Mouse (Mus musculus) cerebellum, postnatal 14 days (tissue): ENCODE data around the gene Rarb.

Experiments used
- DNase-seq, 2 experiments: peaks; one replicate each; pipeline ENCODE4 v3.0.0; 2021; ENCODE audit warnings: mixed read lengths in 2 of 2

The Rarb gene

DNA sequence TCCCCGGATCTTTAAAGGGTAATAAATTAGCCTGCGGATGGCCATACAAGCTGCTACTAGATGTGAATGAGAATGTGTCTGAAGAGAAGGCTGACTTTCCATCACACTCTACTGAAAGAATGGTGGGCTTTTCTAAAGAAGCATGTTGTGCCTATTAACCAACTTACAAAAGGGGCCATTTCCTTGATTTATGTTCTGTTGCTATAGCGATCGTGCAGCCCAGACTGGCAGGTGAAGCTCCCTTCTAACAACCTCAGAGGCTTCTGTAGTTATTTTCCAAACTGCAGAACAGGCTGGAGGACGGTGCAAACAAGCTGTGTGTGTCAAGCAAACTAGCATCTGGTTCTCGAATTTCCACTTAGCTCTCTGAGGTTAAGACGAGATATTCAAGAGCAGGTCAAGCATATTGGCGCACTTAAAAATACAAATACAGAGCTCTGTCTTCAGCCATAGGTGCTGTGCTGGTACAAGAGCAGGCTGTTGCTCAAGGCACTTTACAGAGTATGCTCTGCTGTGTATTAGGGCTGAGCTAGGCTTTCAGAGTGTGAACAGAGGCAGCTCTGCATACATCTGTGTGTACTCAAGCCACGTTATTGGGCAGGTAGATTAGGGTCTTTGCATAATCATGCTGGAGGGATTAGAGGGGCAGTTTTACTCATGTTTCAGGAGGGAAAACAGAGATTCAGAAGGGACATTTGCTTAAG lies 85.2 kb downstream of the Rarb start:
- no peak for DNase-seq

DNA sequence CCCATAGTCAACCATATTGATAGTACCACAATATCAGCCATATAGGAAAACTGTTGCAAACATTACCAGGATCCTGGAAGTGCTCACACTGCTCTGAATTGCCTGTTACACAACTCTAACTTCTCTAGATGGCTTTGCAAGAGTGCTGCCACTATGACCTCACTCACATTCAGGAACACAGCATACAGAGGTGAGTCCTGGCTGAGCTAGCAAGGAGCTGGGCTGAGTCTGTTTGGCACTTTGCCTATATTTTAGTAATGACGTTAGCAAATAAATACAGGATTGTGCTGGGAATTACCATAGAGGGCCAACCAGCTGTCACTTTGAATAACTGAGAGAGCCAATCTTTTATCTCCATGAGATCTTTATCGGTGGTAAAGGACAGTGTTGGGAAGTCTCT lies 86.9 kb downstream of the Rarb start:
- DNase-seq = no peak

DNA sequence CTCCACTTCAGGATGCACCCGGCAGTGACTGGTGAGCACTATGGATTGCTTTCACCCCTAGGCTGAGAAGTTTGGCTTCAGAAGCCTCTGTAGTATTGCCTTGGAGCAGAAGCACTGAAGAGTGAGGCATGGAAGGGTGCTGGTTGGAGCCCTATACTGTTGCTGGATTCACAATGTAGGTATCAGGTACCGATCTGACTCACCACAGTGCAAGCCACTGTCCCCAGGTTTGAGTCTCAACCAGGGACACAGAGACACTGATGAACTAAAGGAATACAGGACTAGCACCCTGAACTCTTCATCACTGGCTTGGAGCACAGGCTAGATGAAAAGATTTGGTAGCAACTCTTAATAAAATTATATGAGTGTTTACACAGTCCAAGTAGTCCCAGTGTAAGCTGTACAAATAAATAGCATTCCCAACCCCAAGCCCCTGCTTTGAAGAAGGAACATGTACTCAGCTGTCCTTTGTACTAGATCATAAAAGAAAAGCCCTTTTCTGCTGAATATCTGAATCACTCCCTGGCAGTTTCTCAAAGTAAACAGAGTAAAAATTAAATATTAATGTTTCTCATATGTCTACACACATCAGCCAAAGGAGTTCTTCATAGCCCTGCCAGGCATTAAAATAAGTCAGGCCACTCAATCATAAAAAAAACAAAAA lies 90.6 kb downstream of the Rarb start:
- no peak for DNase-seq

DNA sequence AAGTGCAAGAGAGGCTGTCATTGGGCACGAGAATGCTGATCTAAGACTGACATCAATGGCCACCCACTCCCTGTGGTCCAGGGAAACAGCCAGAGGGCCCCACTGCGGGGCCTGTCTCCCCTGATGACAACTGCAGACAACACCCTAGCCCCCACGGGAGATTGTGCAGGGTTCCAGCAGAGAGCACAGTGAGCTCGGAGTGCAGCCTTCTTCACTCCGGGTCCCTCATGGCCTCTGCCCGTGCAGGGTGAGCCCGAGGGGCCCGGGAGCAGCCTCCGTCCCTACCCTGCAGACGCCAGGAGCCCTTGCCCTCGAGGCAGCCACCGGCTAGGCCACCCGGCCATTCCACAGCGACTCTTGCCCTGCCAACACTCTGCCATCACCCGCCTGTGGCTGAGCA lies 95.0 kb downstream of the Rarb start:
- no peak for DNase-seq

DNA sequence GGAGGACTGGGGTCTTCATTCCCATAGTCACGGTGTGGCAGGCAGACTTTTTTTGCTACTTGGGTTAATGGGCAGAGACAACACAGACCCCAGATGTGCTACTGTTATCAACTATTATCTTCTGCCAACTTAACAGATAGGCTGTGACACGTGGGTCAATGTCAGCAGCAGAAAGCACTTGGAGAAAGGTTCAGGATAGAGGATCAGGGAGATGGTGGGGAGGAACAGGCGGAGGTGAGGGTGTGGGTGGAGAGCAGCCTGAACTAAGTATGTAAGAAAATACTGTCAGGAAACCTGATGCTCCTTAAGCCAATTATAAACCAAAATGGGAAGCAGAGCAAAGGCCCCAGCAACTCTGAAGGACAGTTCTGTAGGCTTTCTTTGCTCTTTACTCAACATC lies 101.1 kb downstream of the Rarb start:
- no peak for DNase-seq

DNA sequence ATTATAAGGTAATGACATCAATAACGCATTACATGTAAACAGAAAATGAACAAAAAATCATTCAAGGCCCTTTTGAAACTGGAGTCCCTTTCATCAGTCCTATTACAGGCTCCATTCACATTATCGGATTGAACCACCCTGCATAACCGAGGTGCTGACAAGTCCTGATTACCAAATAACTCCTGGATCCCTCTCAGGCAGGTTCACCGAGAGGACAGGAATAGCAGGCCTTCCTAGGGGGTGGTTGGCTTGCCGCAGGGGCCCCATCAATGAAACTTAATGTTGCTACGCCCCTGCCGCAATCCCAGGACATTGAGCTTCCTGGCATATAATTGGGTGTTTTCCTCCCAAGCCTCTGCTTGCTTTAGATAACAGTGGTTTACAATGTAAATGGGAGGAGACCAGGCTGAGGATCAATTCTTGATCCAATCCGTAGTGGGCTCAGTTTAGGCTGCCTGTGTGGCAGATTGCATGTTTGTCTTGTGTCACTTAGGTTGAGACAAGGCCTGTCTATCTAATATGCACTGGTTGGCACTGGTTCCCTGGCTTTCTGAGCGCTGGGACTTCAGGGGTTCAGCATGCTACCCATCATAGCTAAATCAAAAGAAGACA lies 104.5 kb downstream of the Rarb start:
- no peak for DNase-seq

DNA sequence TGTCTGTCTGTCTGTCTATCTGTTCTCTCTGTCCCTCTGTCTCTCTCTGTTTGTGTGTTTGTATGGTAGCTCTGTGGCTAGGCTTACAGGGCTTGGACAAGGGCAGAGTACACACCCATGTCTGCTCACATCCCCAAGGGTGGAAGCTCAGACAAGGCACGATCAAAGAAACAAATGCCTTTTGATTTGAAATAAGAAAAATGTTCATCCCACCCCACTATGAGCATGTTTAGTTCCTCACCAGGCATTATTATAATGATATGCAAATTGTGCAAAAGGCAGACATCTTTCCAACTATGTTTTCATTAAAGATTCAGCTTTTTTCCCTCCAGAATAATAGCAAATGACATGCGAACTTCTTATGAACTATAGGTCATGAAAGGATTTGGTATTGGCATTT lies 105.2 kb downstream of the Rarb start:
- DNase-seq = no peak

DNA sequence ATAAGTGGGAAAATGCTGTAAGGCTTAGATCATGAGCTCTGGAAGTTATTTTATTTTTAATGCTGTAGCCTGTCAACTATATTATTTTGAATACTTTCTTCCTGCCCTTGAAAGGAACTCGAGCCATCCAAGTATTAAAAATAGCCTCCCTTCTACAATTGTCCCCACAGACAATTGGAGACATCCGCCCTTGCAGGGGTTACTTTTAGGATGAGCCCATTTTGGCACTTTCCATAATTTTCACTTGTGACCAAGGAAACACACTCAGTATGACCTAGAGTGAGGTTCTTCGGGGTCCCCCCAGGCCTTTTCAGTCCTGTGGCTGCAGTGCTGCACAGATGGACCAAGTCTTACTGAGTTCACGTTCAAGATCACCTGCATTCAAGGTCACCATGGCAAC lies 119.7 kb downstream of the Rarb start:
- no peak for DNase-seq

DNA sequence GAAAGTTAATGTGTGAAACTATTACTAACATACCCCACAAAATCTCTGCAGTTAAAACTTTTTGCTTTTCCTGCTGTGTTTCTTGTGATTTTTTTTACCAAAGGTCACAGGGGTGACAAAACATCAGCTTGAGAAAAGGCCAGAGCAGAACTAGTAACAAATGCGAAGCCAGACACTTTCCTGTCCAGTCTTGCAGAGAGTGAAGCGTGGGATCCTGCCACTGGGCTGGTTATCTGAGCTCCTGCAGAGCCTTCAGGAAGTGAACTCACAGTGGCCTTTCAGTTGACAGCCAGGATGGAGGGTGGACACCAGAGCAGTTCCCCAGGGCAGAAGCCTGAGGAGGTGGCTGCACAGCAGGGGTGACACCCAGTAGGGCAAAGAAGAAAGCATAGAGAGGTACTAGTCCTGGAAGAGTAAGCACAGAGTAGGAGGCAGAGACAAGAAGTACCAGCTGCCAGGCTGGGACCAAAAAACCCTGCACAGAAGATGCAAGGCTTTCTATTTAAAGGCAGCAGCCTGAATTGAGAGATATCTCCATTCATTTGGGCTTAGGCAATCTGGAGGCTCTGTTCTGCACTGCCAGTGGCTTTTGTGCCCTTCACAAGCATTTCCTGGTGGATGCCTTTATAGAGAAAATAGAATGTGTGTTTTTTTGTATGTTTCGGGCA lies 123.4 kb downstream of the Rarb start:
- DNase-seq = no peak

DNA sequence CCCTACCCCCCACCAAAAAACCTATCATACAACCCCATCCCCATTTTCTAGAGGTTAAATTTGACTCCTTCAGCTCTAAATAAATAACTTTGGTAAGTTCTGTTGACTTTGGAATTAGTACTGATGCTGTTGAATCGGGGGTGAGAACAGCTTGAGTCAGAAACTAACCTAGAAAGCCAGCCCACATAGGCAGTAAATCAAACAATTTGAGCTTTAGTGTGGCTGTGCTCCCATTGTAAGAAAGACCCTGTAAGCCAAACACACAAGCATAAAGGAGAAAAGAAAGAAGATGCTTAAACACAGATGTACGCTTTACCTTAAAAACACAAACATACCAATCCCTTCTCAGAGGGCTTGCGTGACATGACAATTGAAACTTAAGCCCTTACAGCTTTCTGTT lies 140.6 kb downstream of the Rarb start:
- no peak for DNase-seq

DNA sequence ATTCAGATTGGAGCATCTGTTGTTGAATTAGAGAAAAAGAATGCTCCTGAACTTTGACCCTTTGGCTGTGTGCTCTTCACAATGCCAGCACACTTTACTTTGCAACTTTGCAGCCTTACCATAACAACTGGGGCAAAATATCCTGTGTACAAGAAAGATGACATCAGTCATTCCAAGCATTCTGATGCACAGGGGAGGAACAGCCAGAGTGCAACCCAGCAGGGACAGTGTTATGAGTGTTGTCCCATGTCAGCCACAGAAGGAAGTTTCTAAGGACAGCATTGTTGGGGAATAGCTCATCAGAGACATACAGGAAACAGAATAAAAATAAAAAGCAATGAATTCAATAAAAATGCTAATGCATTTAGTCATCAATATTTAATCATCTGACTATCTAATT lies 141.9 kb downstream of the Rarb start:
- no peak for DNase-seq

DNA sequence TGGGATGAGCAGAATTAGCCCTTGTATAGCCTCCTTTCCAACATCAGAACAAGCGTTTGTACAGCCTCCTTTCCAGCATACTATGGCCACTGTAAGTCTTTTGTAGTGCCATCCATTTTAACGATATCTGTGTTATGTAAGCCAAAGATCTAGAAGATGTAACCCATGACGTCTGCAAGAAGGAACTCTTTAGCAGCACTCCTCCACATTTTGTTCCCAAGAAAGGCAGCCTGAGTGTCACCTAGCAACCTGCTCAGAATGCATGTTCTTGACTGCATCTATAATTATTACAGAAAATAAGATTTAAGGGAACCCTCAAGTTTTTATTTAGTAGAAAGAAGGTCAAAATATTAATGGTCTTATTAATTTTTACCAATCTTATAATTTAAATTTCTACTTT lies 148.4 kb downstream of the Rarb start:
- no peak for DNase-seq

DNA sequence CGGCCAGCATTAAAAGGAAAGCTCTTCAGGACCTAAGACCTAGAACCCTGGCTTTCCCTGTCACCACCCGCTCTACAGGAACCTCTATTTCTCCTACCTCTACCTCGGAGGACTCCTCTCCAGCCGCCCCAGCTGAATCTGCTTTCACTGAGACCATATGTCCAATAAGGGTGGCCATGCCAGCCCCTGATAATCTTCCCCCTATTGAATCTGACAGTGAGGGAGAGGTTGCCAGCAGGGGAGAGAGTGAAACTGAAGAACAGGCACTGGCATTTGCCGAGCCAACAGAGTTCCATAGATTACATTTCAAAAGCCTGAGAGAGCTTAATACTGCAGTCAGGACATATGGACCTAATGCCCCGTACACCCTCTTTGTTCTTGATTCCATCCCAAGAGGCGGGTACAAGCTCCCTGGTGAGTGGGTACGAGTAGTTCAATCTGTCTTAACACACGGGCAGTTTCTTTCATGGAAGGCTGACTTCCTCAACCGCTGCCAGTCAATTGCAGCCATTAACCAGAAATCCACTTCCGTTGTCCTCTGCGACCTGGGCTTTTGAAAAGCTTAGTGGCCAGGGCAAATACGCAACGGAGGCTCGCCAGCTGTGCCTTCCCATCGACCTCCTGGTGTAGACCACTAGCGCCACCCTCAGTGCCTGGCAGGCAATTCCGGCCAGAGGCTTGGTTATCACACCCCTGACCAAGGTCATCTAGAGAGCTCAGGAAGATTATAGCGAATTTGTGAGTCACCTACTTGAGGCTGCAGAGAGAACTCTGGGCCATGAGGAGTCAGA lies 179.6 kb downstream of the Rarb start:
- peak; percentile 74 to 81 for DNase-seq

DNA sequence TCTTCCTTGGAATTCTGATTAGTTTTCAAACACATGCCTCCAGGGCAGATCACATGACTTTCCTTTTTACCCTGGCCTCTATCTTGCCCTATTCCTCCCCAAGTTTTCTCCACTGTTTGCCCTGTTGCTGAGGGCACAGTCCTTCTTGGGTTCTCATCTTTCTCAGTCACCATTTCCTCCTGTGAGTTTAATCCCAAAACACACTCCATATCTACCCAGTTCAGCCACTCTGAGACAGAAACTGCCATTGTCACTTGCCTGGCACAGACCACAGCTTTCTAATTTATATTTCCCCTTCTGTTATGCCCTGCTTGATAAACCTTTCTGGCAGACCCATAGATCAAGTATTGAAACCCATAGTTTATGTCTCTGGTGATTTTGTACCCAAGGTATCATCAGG lies 205.0 kb downstream of the Rarb start:
- no peak for DNase-seq

DNA sequence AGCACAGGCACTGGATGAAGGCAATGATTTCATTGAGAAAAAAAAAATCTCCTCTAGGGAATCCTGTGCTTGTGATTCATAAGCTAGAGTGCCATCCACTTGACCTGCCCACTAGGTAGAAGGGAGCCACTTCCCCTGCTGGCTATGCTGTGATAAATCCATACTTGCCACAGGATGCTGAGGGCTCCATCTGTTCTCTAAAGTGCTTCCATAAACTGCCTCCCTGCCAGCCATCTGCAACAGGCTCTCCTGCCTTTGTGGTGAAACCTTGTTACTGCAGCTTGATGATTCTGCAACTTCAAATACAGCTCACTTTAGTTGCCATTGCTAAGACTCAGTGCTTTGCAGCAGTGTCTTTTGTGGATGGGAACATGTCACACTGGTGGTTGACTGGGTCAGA lies 213.5 kb downstream of the Rarb start:
- peak; percentile 61 to 69 for DNase-seq

DNA sequence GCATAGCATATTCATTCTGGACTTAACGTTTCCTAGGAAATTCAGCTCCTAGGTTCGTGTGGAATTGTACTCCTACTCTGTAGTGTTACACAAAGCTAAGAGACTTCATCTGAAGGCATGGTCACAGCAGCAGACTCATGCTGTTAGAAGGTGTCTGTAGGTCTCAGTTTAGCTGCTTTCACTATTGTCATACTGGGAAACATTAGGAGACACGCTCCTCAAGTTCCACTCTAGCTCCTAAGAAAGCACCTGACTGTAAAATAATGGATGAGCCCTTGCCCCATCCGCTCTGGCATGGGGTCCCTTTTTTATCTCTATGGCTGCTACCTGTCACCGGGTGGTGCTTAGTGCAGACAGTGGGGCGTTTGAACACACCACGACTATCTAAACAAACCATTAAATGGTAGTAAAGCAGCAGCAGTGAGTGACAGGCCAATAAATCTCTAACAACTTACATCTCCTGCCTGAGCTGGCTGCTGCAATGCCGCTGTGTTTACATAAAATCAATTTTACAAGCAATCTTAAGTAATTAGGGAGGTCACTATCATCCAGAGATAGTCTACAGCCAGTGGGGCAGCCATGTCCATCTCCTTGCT lies 214.4 kb downstream of the Rarb start:
- no peak for DNase-seq

DNA sequence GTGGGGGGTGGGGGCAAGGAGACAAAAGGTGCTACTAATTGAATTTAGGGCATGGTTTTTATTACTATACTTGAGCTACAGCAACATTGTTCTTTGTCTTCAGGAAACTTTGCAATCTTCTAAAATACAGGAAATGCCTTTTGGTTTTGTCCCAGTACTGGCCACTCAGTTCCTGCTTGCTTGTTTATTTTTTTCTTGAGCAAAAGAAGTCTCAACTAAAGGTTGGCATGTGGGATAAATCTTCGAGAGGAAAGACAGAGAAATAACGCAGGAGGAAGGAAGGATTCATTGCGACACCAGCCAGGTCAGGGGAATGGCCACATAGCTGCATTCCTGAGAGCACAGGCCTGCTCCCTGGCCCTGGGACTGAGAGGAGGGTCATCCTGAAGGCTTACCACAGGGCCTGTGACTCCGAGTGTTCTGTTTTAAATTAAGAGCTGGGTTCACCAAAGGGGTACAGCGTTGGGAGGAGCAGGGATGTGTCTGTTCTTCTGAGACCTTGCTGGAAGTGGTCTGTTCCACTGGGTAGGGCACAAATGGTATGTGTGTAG lies 215.8 kb downstream of the Rarb start:
- no peak for DNase-seq

DNA sequence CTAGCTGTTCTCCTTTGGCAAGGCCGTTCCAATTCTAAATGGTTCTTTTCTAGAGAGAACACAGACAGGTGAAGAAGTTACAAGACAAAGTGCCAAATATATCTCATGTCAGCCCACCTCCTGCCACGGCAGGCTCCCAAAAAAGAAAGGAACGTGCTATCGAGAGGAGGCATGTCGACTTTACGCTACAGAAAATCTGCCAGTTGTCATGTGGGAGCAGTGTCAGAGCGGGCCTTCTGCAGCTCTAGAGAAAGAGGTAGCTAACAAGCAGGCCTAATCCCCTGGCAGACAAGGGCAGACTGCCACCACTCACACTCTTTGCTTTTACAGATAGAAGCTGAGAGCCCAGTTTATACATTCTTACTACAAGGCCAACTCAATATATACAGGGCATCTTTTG lies 219.7 kb downstream of the Rarb start:
- DNase-seq = peak; percentile 28 to 33

DNA sequence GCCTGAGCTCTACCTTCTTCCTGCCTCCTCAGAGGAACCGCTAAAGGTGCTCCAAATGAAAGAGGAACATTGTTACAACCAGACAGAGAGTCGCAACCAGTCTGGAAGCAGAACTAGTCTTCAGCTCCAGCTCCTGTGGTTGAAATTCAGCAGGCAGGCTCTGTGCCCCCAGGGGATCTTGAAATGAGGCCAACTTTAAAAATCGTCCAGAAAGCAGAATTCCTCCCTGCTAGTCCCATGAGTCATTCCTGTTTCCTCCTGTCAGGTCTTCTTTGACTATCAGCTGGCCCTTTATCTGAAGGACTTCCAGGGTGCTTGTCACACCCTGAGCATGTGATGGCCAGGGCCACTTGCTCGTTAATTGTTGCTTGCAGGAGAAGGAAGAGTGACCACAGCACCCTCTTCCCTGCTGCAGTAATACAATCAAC lies 220.9 kb downstream of the Rarb start:
- peak; percentile 60 to 70 for DNase-seq

DNA sequence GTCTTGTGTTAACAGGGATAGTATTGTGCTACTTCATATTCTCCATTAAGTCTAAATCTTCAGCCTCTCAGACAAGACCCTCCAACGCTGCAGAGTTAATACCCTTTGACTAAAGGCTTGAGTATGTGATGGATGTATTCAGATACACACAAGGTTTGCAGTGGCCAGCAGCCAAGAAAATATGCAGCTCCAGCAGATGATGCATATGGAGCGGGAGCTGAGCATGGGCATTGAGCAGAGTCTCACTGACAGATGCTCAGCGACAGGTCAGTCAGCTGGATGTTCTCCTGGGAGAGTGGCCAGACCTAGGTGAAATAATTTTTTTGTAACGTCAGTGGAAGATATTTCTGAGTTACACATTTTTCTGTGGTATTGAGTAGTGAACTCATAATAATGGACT lies 229.8 kb downstream of the Rarb start:
- DNase-seq = peak in 1 of 2 experiments; percentile 10

DNA sequence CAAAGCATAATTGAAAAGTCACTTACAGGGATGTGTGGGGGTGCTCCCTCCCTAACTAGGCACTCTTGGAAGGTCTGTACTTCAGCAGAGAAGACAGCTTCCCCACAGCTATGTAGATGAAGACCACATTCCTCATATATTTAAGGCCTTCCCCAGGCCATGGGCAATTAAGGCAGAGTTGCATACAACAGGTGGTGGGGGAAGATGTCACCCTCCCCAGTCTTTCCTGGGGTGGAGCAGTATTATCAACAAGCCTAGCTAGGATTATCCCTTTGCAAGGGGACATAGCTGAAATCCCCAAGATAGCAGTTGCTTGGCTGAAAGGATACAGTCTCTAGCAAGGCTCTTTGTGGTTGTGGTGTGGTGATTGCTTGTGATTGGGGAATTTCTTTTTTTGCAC lies 240.9 kb downstream of the Rarb start:
- no peak for DNase-seq

DNA sequence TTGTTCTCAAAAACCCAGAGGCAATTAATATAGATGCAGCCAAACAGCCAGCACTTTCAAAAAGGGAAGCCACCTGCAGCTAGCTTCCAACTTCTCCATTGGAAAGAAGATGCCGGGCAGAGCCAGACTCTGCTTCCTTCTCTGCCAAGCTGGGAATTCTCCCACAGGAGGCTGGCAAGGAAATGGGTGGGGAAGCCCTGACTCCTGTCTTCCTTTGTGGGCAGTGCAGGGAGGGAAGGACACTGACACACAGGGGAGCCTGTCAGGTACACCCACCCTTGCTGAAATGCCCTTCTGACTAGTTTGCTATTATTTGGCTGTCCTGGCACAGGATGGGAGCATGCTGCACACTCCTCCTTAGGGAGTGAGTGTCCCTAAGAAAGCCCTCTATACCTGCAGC lies 241.9 kb downstream of the Rarb start:
- DNase-seq = peak in 1 of 2 experiments; percentile 26
